Mouse (Mus musculus) ES-Bruce4 (cell line): ENCODE data around the gene Fam227b.

Experiments
- CTCF ChIP-seq: IDR thresholded peaks from one replicate; pipeline ENCODE4 v1.8.1; 2011; ENCODE audit warnings: low read depth, low read length
- EP300 ChIP-seq: IDR thresholded peaks from 2 replicates; pipeline ENCODE4 v1.6.1; 2011; ENCODE audit warnings: low read depth, low read length; ENCODE audit not compliant: insufficient read depth
- POLR2A ChIP-seq: IDR thresholded peaks from one replicate; pipeline ENCODE4 v1.8.1; 2011; ENCODE audit warnings: low read length; ENCODE audit not compliant: insufficient read depth

DNA sequence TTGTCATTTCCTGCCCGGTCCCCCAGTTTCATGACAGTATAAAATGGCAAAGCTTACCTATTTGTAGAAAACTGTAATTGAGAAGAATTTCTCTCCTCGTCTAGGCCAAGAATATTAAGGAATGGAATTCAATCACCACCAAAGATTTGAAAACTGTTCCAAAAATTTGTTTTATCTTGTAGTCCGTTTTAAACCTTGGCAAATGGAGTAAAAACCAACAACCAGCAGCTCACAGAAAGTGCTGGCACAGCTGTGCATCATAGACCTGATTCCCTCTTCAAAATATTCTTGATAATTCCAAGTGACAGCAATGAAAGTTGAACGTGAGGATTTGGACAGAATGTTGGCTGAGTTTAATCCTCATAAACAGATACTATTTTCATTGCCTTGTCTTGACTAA, 39.5 kb upstream of the Fam227b start:
- TF ChIP-seq EP300 (no peak), CTCF (no peak), POLR2A (no peak)
